Mouse (Mus musculus): ENCODE results near the gene Epn3. TPM values are rescaled to one million over a fixed set of nuclear protein-coding genes. Genes with fewer than 3 reads are reported as not detected.

The Epn3 gene
- polyA plus RNA-seq, 1 experiment from 2014 or later, result 1.5 TPM

- Histone ChIP-seq H3K9ac (replicated peaks; ENCODE audit: low read length) (no peak overlapping the region), H3K4me2 (ENCODE audit: low read depth, low read length) (no peak overlapping the region), H3K4me1 (ENCODE audit: control insufficient read depth, insufficient read depth, low read length) (no peaks in the 10 kb centered on the region), H3K36me3 (replicated peaks; ENCODE audit: control insufficient read depth, insufficient read depth, low read depth, low read length) (no peaks in the 10 kb centered on the region), H3K27me3 (ENCODE audit: control insufficient read depth, insufficient read depth, low read length) (no peaks in the 10 kb centered on the region), H3K27ac (replicated peaks; ENCODE audit: low read depth, low read length) (no peak overlapping the region), H3K9me3 (replicated peaks; ENCODE audit: control insufficient read depth, low read length) (no peaks in the 10 kb centered on the region), H3K4me3 (ENCODE audit: low read depth, low read length) (no peak overlapping the region)
- 86% methylated on average over 12 of the region's 12 CpGs for WGBS
- no peak for ATAC-seq (replicated peaks; ENCODE audit: insufficient number of reproducible peaks, low FRiP score, low TSS enrichment, low read depth)
- no peak for DNase-seq (ENCODE audit: low spot score)
These were observed 43.6 kb upstream of the Epn3 start for GRCm38 (mm10) chr11:94543344-94543743.

GRCm38 (mm10) chr11:94542400-94542799 is 42.6 kb upstream of the Epn3 start:
- H3K27me3 ChIP-seq (ENCODE audit: control insufficient read depth, insufficient read depth, low read length), result no peaks in the 10 kb centered on the region
- ATAC-seq (replicated peaks; ENCODE audit: insufficient number of reproducible peaks, low FRiP score, low TSS enrichment, low read depth) (no peak), DNase-seq (ENCODE audit: low spot score) (no peak)
- no peak overlapping the region for H3K4me2 ChIP-seq (ENCODE audit: low read depth, low read length)
- WGBS, result 86% methylated on average over 4 of the region's 4 CpGs
- H3K4me3 ChIP-seq (ENCODE audit: low read depth, low read length), result no peak overlapping the region
- H3K9ac ChIP-seq (replicated peaks; ENCODE audit: low read length), result no peak overlapping the region
- no peaks in the 10 kb centered on the region for H3K9me3 ChIP-seq (replicated peaks; ENCODE audit: control insufficient read depth, low read length)
- no peaks in the 10 kb centered on the region for H3K4me1 ChIP-seq (ENCODE audit: control insufficient read depth, insufficient read depth, low read length)
- H3K36me3 ChIP-seq (replicated peaks; ENCODE audit: control insufficient read depth, insufficient read depth, low read depth, low read length), result no peaks in the 10 kb centered on the region
- H3K27ac ChIP-seq (replicated peaks; ENCODE audit: low read depth, low read length), result no peak overlapping the region

GRCm38 (mm10) chr11:94539761-94540160 is 40.0 kb upstream of the Epn3 start:
- no peaks in the 10 kb centered on the region for H3K4me1 ChIP-seq (ENCODE audit: control insufficient read depth, insufficient read depth, low read length)
- H3K4me2 ChIP-seq (ENCODE audit: low read depth, low read length), result no peak overlapping the region
- no peak overlapping the region for H3K9ac ChIP-seq (replicated peaks; ENCODE audit: low read length)
- H3K27ac ChIP-seq (replicated peaks; ENCODE audit: low read depth, low read length), result no peak overlapping the region
- no peak overlapping the region for H3K4me3 ChIP-seq (ENCODE audit: low read depth, low read length)
- no peaks in the 10 kb centered on the region for H3K9me3 ChIP-seq (replicated peaks; ENCODE audit: control insufficient read depth, low read length)
- DNase-seq (ENCODE audit: low spot score), result no peak
- no peaks in the 10 kb centered on the region for H3K36me3 ChIP-seq (replicated peaks; ENCODE audit: control insufficient read depth, insufficient read depth, low read depth, low read length)
- ATAC-seq (replicated peaks; ENCODE audit: insufficient number of reproducible peaks, low FRiP score, low TSS enrichment, low read depth), result no peak
- 80% methylated on average over 7 of the region's 7 CpGs for WGBS
- no peaks in the 10 kb centered on the region for H3K27me3 ChIP-seq (ENCODE audit: control insufficient read depth, insufficient read depth, low read length)

GRCm38 (mm10) chr11:94538733-94539292 is 39.0 kb upstream of the Epn3 start:
- ATAC-seq (replicated peaks; ENCODE audit: insufficient number of reproducible peaks, low FRiP score, low TSS enrichment, low read depth), result no peak

GRCm38 (mm10) chr11:94533171-94533570 is 33.4 kb upstream of the Epn3 start:
- ATAC-seq (replicated peaks; ENCODE audit: insufficient number of reproducible peaks, low FRiP score, low TSS enrichment, low read depth) (no peak), DNase-seq (ENCODE audit: low spot score) (no peak)
- Histone ChIP-seq H3K4me1 (ENCODE audit: control insufficient read depth, insufficient read depth, low read length) (no peaks in the 10 kb centered on the region), H3K27ac (replicated peaks; ENCODE audit: low read depth, low read length) (no peak overlapping the region), H3K36me3 (replicated peaks; ENCODE audit: control insufficient read depth, insufficient read depth, low read depth, low read length) (no peaks in the 10 kb centered on the region; the same call in 1 of the 2 replicates), H3K27me3 (ENCODE audit: control insufficient read depth, insufficient read depth, low read length) (no peaks in the 10 kb centered on the region), H3K9me3 (replicated peaks; ENCODE audit: control insufficient read depth, low read length) (no peaks in the 10 kb centered on the region), H3K4me2 (ENCODE audit: low read depth, low read length) (no peak overlapping the region), H3K9ac (replicated peaks; ENCODE audit: low read length) (no peak overlapping the region), H3K4me3 (ENCODE audit: low read depth, low read length) (no peak overlapping the region)
- WGBS, result 83% methylated on average over 8 of the region's 8 CpGs

More at GRCm38 (mm10) chr11:94538733-94539292, 39.0 kb upstream of the Epn3 start:
- WGBS, result 55% methylated on average over 8 of the region's 8 CpGs
- Histone ChIP-seq H3K4me3 (ENCODE audit: low read depth, low read length) (no peak overlapping the region), H3K9ac (replicated peaks; ENCODE audit: low read length) (no peak overlapping the region), H3K9me3 (replicated peaks; ENCODE audit: control insufficient read depth, low read length) (no peaks in the 10 kb centered on the region), H3K27me3 (ENCODE audit: control insufficient read depth, insufficient read depth, low read length) (no peaks in the 10 kb centered on the region), H3K4me2 (ENCODE audit: low read depth, low read length) (no peak overlapping the region), H3K36me3 (replicated peaks; ENCODE audit: control insufficient read depth, insufficient read depth, low read depth, low read length) (no peaks in the 10 kb centered on the region; the same call in 1 of the 2 replicates), H3K4me1 (ENCODE audit: control insufficient read depth, insufficient read depth, low read length) (no peaks in the 10 kb centered on the region), H3K27ac (replicated peaks; ENCODE audit: low read depth, low read length) (no peak overlapping the region)
- no peak for DNase-seq (ENCODE audit: low spot score)

- no peaks in the 10 kb centered on the region for H3K4me1 ChIP-seq (ENCODE audit: control insufficient read depth, insufficient read depth, low read length)
- H3K9me3 ChIP-seq (replicated peaks; ENCODE audit: control insufficient read depth, low read length), result no peaks in the 10 kb centered on the region
- H3K9ac ChIP-seq (replicated peaks; ENCODE audit: low read length), result no peak overlapping the region
- H3K4me2 ChIP-seq (ENCODE audit: low read depth, low read length), result no peak overlapping the region
- no peaks in the 10 kb centered on the region for H3K36me3 ChIP-seq (replicated peaks; ENCODE audit: control insufficient read depth, insufficient read depth, low read depth, low read length)
- 46% methylated on average over 3 of the region's 3 CpGs for WGBS
- H3K27me3 ChIP-seq (ENCODE audit: control insufficient read depth, insufficient read depth, low read length), result no peaks in the 10 kb centered on the region
- no peak overlapping the region for H3K4me3 ChIP-seq (ENCODE audit: low read depth, low read length)
- ATAC-seq (replicated peaks; ENCODE audit: insufficient number of reproducible peaks, low FRiP score, low TSS enrichment, low read depth) (no peak), DNase-seq (ENCODE audit: low spot score) (no peak)
- no peak overlapping the region for H3K27ac ChIP-seq (replicated peaks; ENCODE audit: low read depth, low read length)
These were observed 29.1 kb upstream of the Epn3 start for GRCm38 (mm10) chr11:94528879-94529278.

GRCm38 (mm10) chr11:94526171-94526879 is 26.6 kb upstream of the Epn3 start:
- H3K36me3 ChIP-seq (replicated peaks; ENCODE audit: control insufficient read depth, insufficient read depth, low read depth, low read length), result no peaks in the 10 kb centered on the region
- no peak overlapping the region for H3K4me3 ChIP-seq (ENCODE audit: low read depth, low read length)
- H3K4me2 ChIP-seq (ENCODE audit: low read depth, low read length), result no peak overlapping the region
- no peaks in the 10 kb centered on the region for H3K27me3 ChIP-seq (ENCODE audit: control insufficient read depth, insufficient read depth, low read length)
- 31% methylated on average over 9 of the region's 9 CpGs for WGBS
- H3K27ac ChIP-seq (replicated peaks; ENCODE audit: low read depth, low read length), result no peak overlapping the region
- no peak overlapping the region for H3K9ac ChIP-seq (replicated peaks; ENCODE audit: low read length)
- no peaks in the 10 kb centered on the region for H3K9me3 ChIP-seq (replicated peaks; ENCODE audit: control insufficient read depth, low read length)
- peak; percentile 61 for DNase-seq (ENCODE audit: low spot score)
- ATAC-seq (replicated peaks; ENCODE audit: insufficient number of reproducible peaks, low FRiP score, low TSS enrichment, low read depth), result peak; percentile 74; the same call in 1 of the 2 replicates
- no peaks in the 10 kb centered on the region for H3K4me1 ChIP-seq (ENCODE audit: control insufficient read depth, insufficient read depth, low read length)

- Histone ChIP-seq H3K36me3 (replicated peaks; ENCODE audit: control insufficient read depth, insufficient read depth, low read depth, low read length) (no peaks in the 10 kb centered on the region), H3K27me3 (ENCODE audit: control insufficient read depth, insufficient read depth, low read length) (no peaks in the 10 kb centered on the region), H3K27ac (replicated peaks; ENCODE audit: low read depth, low read length) (no peak within 1 kb of the TSS), H3K9ac (replicated peaks; ENCODE audit: low read length) (peak within 1 kb of the TSS; percentile 62), H3K4me1 (ENCODE audit: control insufficient read depth, insufficient read depth, low read length) (no peaks in the 10 kb centered on the region; the same call in 1 of the 2 replicates), H3K9me3 (replicated peaks; ENCODE audit: control insufficient read depth, low read length) (no peaks in the 10 kb centered on the region), H3K4me2 (ENCODE audit: low read depth, low read length) (peak within 1 kb of the TSS; percentile 87), H3K4me3 (ENCODE audit: low read depth, low read length) (peak within 1 kb of the TSS; percentile 53)
- ATAC-seq (replicated peaks; ENCODE audit: insufficient number of reproducible peaks, low FRiP score, low TSS enrichment, low read depth), result peak; percentile 53
- 1% methylated on average over 42 of the region's 42 CpGs for WGBS
- DNase-seq (ENCODE audit: low spot score), result peak; percentile 81
These were observed 21.6 kb upstream of the Epn3 start, which contains the start of gene Mycbpap for GRCm38 (mm10) chr11:94521219-94521843. TSS of gene Mycbpap (minus strand) at chr11:94521742.

Measured in embryonic facial prominence, embryonic 11.5 days (tissue).